Mouse (Mus musculus) spleen, postnatal 0 days (tissue): Measurements from ENCODE around the gene Btn1a1. TPM values are rescaled to one million over a fixed set of nuclear protein-coding genes. Genes with fewer than 3 reads are reported as not detected.

Source experiments
- polyA plus RNA-seq: library from polyadenylated mRNA; unstranded; fragments of >200 nt; fragmentation: Nextera tagmentation; extraction: Ambion mirVana; gene quantifications from 2 replicates; pipeline ENCODE4 v1.2.1, GENCODE M21; 2015

Gene Btn1a1
- 2.5 and 3.0 TPM in 2 replicates for polyA plus RNA-seq

DNA sequence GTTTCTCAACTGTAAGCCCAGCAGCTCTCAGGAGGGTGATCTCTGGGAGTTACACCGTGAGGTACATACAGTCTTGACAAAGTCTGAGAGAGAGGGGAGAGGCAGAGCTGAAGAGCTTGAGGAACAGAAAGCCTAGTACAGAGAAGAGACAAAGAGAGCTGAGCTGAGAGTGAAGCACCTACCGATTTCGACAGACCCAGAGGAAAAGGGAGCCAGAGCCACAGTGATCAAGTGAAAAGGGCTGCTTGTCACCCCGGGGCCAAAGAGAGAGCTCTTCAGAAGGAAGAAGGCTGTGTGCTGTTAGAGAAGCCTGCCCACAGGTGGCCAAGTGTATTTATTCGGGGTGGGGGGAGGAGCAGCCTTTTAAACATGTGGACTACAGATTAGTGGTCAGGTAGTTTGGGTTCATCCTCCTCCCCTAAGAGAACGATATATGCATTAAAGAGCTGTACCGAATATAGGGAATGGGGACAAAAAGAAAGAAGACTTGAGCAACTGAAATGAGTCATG, at the start of gene Btn1a1:
Gene Btn1a1, minus strand, starts transcription at position 302 of the 510 bp plus-strand sequence.

DNA sequence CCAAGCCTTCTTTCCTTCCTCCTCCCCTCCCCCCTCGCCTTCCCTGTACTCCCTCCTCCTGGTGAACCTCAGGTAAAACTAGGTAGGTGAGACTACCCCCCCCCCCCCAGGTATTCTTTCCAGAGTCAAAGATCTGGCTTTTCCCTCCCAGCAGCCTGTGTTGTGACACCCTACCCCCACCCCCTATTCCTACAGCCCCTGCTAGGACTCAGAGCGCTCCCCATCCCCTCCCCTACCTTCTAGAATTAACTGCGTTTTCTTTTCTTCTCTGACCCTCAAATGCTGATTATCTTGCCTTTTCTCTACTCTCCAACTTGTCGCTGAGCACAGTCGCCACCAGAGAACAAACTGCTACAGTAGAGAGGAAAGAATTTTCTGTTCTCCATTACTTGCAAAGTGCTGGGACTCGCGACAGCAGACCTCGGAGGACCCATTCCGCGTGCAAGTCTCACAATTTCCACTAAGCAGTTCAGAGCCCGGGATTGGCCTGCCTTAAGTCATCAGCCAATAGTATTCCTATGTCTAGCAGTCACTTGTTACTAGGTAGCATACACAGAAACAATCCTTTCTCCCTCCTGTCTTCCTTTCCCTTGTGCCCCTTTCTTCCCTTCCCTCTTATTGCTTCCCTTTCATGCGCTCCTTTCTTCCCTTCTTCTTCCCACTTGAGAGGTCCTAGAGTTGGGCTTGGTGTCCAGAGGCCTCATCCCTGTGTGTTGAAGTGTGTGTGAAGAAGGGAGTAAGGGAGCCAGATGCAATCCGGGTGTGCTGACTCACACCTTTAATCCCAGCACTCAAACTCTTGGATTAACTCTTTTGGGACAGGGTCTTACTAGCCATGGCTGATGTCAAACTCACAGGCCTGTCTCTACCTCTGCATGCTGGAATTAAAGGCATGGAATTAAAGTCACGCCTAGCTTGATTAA, 23.0 kb upstream of the Btn1a1 start, which contains the start of gene Btn2a2:
Gene Btn2a2, minus strand, starts transcription at position 458 of the 923 bp plus-strand sequence.

DNA sequence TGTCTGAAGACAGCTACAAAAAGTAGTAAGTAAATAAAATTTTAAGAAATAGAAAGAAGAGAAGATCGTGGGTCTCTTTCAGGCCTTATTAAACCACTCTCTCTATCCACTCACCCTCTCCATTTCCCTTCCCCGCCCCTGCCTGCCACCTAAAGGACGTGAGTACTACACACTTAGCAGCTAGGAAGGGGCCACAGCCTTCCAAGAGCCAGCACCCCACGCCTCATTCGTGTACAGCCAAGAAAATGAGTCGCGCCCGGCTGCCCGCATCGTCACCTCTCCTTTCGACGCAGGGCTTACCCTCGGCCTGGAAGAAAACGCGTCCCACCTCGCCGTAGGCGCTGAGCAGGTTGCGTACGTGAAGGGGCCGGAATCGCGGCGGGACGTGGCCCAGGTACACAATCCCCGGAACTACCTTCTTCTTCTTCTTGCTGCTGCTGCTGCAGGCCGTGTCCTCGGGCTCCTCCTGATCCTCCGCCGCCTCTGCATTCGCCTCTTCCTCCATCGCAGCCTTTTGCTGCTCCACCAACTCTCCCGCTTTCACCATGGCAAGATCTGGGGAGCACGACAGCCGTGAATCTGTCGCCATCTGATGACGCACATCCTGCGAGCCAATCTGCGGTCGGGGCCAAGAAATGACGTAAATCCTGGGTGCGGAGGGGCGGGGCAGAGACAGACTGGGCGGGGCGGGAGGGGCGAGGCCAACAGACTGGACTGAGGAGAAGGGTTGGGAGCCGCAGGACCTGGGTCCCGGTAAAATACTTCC, 42.2 kb downstream of the Btn1a1 start, which contains the start of gene Abt1:
Gene Abt1, minus strand, starts transcription at position 581 of the 766 bp plus-strand sequence.

Other genes with a start within 250 kb of the Btn1a1 start
- not detected in 2 replicates for gene Vmn1r222, start 230.0 kb downstream of the Btn1a1 start, polyA plus RNA-seq
- gene Vmn1r223, start 218.8 kb downstream of the Btn1a1 start, polyA plus RNA-seq = not detected in 2 replicates
- gene Zfp322a, start 96.7 kb downstream of the Btn1a1 start, polyA plus RNA-seq = 17.3 and 18.4 TPM in 2 replicates
- 6.4 and 6.9 TPM in 2 replicates for gene Abt1, start 42.0 kb downstream of the Btn1a1 start, polyA plus RNA-seq
- gene Btn2a2, start 23.0 kb upstream of the Btn1a1 start, polyA plus RNA-seq = not detected in 2 replicates
- gene Hist1h4h, start 65.1 kb upstream of the Btn1a1 start, polyA plus RNA-seq = 10.2 and 10.9 TPM in 2 replicates
- 40.9 and 45.6 TPM in 2 replicates for gene Hist1h2af, start 68.0 kb upstream of the Btn1a1 start, polyA plus RNA-seq
- gene Hist1h3g, start 69.5 kb upstream of the Btn1a1 start, polyA plus RNA-seq = 18.3 and 26.4 TPM in 2 replicates
- 2.3 and 2.8 TPM in 2 replicates for gene Hist1h2bh, start 77.5 kb upstream of the Btn1a1 start, polyA plus RNA-seq
- 5.0 and 8.1 TPM in 2 replicates for gene Hist1h3f, start 78.2 kb upstream of the Btn1a1 start, polyA plus RNA-seq
- 7.3 and 7.9 TPM in 2 replicates for gene Hist1h4f, start 85.7 kb upstream of the Btn1a1 start, polyA plus RNA-seq
- 0.91 and 1.1 TPM in 2 replicates for gene Hist1h1d, start 87.4 kb upstream of the Btn1a1 start, polyA plus RNA-seq
- 15.3 and 18.5 TPM in 2 replicates for gene Hist1h3e, start 96.5 kb upstream of the Btn1a1 start, polyA plus RNA-seq
- 134 and 158 TPM in 2 replicates for gene Hist1h2ae, start 105.3 kb upstream of the Btn1a1 start, polyA plus RNA-seq
- 22.9 and 29.0 TPM in 2 replicates for gene Hist1h2bg, start 105.5 kb upstream of the Btn1a1 start, polyA plus RNA-seq
- gene Hist1h2bf, start 108.3 kb upstream of the Btn1a1 start, polyA plus RNA-seq = 18.8 and 26.9 TPM in 2 replicates
- 4.1 and 8.1 TPM in 2 replicates for gene Hist1h2ad, start 108.5 kb upstream of the Btn1a1 start, polyA plus RNA-seq
- gene Hist1h3d, start 109.9 kb upstream of the Btn1a1 start, polyA plus RNA-seq = 19.3 and 30.4 TPM in 2 replicates
- 202 and 234 TPM in 2 replicates for gene Hist1h4d, start 115.7 kb upstream of the Btn1a1 start, polyA plus RNA-seq
- gene Hist1h2be, start 155.2 kb upstream of the Btn1a1 start, polyA plus RNA-seq = 2.5 and 3.2 TPM in 2 replicates
- 31.4 and 33.9 TPM in 2 replicates for gene Hist1h1e, start 156.7 kb upstream of the Btn1a1 start, polyA plus RNA-seq
- 1.9 and 3.1 TPM in 2 replicates for gene Hist1h2ac, start 218.0 kb upstream of the Btn1a1 start, polyA plus RNA-seq
- gene Hist1h2bc, start 218.3 kb upstream of the Btn1a1 start, polyA plus RNA-seq = 77.4 and 85.8 TPM in 2 replicates
- not detected in 2 replicates for gene Hist1h1t, start 229.9 kb upstream of the Btn1a1 start, polyA plus RNA-seq
- gene Hist1h4c, start 232.6 kb upstream of the Btn1a1 start, polyA plus RNA-seq = 18.8 TPM in 2 replicates
- gene Hfe, start 245.0 kb upstream of the Btn1a1 start, polyA plus RNA-seq = 10.7 and 14.6 TPM in 2 replicates